Mouse (Mus musculus): ENCODE measurements around the gene Slamf6.
"Not testable (repeated sequence)": the region's sequence is repeated elsewhere in the genome, so short reads cannot be mapped to it uniquely, and the experiment has no call there.

The Slamf6 gene

DNA sequence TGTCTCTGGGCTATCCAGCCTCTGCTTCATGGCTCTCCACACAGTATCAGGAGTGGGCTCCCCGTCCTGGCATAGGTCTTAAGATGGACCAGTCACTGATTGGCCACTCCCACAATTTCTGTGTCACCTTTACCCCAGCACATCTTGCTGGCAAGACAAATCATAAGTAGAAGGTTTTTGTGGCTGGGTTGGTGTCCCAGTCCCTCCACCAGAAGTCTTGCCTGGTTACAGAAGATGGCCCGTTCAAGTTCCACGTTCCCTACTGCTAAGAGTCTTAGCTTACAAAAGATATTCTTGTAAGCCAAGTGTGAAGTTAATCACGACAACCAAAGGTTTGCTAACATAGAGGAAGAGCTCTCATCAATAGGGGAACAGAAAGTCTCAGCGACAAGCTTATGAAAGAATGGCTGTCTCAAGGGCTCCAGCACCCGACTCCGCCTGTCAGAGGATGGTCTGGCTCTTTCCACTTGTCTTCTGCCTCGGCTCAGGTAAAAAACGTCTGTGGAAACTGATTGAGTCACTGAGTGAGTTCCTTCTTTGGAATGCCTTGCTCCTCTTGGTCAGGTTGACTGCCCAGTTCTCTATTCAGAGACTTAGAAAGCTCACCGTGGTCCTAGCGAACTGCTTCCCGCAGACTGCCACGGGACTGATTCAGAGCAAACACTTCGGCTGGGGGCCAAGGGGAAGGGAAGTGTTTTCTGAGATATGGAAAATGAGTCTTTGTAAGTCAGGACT is at the start of gene Slamf6:
Slamf6 (plus strand) TSS at position 211 of the 735 bp plus-strand sequence.
- TF ChIP-seq GATA4 (IDR thresholded peaks at IDR 0.05; ENCODE audit: insufficient replicate concordance, low read length) = no peak

GRCm38 (mm10) chr1:171886989-171887388 is 30.3 kb upstream of the Slamf6 start:
- no peak for TF ChIP-seq GATA4 (IDR thresholded peaks at IDR 0.05; ENCODE audit: insufficient replicate concordance, low read length)

DNA sequence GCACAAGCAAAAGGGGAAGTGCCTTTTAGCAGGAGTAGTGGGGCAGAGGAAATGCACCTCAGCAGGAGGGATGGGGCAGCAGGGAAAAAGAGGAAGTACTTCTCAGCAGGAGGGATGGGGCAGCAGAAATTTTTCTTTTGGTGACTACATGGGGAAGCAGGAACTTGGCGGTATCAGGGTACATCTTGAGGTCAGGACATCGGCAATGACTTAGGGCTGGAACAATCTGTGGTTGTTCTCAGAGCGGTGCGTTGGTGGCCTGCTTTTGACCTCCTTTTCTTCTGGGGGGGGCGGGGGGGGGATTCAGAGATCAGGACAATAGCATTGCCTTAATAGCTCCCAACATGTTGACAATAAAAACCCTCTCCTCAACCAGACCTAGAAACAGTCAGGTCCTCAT is 22.0 kb upstream of the Slamf6 start, which contains the start of gene Gm10521:
Gm10521 (plus strand) TSS at position 301 of the 400 bp plus-strand sequence.
- TF ChIP-seq GATA4 (IDR thresholded peaks at IDR 0.05; ENCODE audit: insufficient replicate concordance, low read length) = not testable (repeated sequence)

DNA sequence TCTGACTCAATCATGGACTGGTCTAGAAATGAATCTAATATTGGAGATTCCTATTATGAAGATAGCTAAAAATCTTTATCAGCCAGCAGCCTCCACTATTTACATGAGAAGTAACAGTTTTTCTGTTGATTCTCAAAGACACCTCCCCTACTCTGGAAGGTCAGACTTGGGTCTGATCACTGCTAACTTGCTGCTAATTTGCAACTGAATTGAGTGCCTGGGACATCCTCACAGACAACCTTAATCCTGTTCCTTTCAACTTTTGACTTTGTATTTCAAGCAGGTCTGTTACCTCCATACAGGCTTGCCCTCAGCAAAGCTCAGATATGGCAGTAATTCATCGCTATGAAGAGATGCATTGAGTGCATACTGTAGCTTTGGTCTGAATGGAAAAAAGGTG is 13.3 kb upstream of the Slamf6 start:
- TF ChIP-seq GATA4 (IDR thresholded peaks at IDR 0.05; ENCODE audit: insufficient replicate concordance, low read length) = no peak

- no peak for TF ChIP-seq GATA4 (IDR thresholded peaks at IDR 0.05; ENCODE audit: insufficient replicate concordance, low read length)
These were observed 1.5 kb upstream of the Slamf6 start for GRCm38 (mm10) chr1:171915638-171916458.

- TF ChIP-seq GATA4 (IDR thresholded peaks at IDR 0.05; ENCODE audit: insufficient replicate concordance, low read length) = no peak
These were observed 1.0 kb downstream of the Slamf6 start for GRCm38 (mm10) chr1:171918136-171918920.

DNA sequence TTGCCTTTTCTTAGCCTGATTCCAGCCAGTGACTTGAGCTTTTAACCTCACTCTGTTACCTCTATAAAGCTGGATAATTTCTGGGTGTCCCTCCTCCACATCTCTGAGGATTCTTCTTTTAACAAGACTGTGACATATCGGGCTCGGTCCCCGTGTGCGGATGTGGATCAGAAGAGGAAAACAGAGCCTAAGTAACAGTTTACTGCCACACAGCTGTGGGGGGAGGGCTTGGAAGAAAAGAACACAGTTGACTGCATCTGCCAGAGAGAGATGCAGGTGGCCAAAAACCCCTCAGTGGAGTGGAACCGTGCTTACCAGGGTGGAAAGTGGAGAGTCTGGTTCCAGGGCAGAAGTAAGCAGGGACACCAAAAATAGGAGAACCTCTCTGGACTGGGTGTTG is 1.9 kb downstream of the Slamf6 start:
- no peak for TF ChIP-seq GATA4 (IDR thresholded peaks at IDR 0.05; ENCODE audit: insufficient replicate concordance, low read length)

- TF ChIP-seq GATA4 (IDR thresholded peaks at IDR 0.05; ENCODE audit: insufficient replicate concordance, low read length) = no peak
These were observed 2.7 kb downstream of the Slamf6 start for GRCm38 (mm10) chr1:171919901-171920510.

GRCm38 (mm10) chr1:171920989-171921621 is 3.8 kb downstream of the Slamf6 start:
- TF ChIP-seq GATA4 (IDR thresholded peaks at IDR 0.05; ENCODE audit: insufficient replicate concordance, low read length) = no peak

DNA sequence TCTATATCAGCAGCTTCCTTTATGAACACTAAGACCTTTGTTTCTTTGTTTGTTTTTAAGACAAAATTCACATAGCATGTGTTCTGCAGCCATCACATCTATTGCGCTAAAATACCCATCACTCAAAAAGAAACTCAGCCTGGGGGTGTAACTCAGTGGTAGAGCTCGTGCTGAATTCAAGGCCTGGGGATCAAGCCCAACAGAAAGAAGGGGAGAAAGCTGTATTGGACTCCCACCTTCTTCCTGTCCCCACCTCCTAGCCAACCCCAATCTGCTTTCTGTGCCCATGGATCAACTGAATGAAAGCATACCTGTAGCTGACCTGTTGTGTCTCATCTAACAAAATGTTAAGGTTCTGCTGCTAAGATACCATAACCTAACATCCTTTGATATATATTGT is 4.3 kb downstream of the Slamf6 start:
- TF ChIP-seq GATA4 (IDR thresholded peaks at IDR 0.05; ENCODE audit: insufficient replicate concordance, low read length) = no peak

DNA sequence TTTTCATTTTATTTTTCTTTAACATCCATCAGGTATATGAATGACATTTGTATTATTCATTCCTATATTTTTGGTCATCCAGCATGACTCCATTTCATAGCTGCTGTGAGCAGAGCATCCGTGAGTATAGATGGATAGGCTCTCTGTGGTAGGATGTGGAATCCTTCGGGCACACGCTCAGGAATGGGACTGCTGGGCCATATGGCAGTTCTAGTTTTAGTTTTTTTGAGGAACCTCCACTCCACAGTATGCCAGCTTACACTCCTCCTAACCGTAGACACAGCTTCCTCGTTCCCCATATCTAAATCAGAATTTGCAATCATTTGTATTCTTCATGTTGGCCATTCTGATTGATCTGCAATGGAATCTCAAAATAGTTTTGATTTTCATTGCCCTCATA is 5.5 kb downstream of the Slamf6 start:
- TF ChIP-seq GATA4 (IDR thresholded peaks at IDR 0.05; ENCODE audit: insufficient replicate concordance, low read length) = no peak

DNA sequence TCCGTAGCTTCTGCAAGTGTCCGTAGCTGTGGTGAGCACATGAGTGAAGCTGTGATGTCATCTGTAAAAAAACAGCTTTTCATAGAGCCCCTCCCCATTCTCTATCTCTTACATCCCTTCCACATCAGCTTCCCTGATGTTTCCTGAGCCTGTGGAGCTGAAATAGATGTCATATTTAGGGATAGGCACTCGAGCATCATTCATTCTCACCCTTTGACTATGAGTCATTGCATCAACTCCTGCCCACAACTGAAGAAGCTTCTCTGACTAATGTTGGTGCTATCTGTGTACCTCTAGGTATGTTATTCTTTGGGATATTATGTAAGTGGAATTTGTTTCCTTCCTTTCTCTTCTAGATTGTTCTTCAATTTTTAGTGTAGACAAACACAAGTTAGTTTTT is 7.6 kb downstream of the Slamf6 start:
- TF ChIP-seq GATA4 (IDR thresholded peaks at IDR 0.05; ENCODE audit: insufficient replicate concordance, low read length) = no peak

DNA sequence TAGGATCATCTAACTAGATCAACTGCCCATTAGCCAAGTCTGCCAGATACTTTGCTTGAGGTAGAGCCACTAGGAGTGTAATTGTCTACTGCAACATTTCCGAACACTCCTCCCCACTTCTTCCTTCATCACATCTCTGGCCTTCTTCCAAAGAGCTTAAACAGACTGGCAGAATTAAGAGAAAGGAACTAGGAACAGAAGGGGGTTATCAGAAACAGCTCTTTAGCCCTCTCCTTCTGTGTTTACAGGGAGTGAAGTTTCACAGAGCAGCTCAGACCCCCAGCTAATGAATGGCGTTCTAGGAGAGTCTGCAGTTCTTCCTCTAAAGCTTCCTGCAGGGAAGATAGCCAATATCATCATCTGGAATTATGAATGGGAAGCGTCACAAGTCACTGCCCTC is 16.5 kb downstream of the Slamf6 start:
- no peak for TF ChIP-seq GATA4 (IDR thresholded peaks at IDR 0.05; ENCODE audit: insufficient replicate concordance, low read length)

Data from liver, adult (tissue).